Mouse (Mus musculus): ENCODE results near the gene Rnf222. TPM values are rescaled to one million over a fixed set of nuclear protein-coding genes. Genes with fewer than 3 reads are reported as not detected.

Gene Rnf222
- polyA plus RNA-seq (2015; fragmentation: Nextera tagmentation; extraction: Ambion mirVana): not detected in 2 replicates

DNA sequence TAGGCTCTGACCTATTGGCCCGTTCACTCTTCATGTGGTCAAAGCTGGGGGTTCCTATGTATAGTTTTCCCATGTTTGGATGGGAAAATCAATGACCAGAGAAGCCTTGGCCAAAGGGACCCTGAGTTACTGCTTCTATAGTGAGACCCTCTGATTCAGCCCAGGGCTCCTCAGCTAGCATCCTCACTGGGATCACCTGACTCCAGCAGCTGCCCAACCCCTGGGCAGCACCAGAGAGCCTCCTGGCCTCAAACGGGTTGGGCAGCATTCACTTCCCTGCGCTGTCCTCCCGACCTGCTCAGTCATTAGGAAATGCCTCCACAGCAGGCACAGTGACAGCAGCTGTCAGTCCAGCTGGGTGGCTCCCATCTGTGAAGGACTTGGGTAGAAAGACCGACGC is at the start of gene Rnf222:
Gene Rnf222, plus strand, starts transcription at position 301 of the 400 bp plus-strand sequence.

DNA sequence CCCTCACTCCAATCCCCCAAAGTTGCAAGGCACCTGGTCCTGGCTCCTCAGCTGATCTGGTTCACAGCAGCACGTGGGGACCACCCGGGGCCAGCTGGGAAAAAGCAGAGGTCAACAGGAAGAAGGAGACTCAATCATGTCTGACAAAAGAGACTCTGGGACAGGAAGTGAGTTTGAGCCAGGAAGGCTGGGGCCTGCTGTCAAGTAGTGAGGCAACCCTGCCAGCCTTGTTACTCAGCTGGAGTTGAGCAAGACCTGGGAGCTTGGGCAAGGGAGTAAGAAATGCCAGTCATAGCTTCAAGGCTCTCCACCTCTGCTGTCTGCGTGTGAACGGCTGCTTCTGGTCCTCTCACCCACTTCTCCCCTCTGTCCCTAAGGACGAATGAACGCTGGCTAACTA is 16.6 kb upstream of the Rnf222 start, which contains the start of gene Ndel1:
Gene Ndel1, minus strand, starts transcription at position 111 of the 400 bp plus-strand sequence.

DNA sequence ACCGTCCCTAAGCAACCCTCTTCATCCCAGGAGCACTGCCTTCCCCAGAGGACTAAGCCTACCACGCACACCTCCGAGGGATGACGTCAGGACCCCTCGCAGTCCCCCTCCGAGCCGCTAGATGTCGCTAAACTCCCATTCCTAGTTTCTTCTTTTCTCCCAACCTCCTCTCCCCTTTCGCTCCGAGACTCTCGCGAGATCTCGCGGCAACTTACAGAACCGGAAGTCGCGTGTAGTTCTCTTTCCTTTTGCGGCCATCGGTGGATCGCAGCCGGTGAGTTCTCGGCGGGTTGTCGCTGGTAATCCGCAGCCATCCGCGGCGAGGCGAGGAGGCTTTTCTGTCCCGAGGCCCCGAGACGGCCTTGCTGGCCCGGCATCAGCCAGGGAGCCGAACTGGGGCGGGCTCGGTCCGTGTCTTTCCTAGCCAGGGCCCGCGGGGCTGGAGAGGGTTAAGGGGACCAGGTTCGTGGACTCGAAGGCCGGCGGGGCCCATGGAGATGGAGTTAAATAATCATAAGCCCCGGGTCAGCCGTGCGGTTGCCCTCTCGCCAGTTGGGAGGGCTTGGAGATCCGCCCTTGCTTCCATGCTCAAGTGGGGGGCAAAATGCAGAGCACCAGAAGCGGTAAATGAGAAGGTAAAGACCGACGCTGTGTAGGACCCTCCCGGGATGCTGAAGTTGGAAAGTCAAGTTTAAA is 13.1 kb downstream of the Rnf222 start, which contains the start of gene Rpl26:
Gene Rpl26, plus strand, starts transcription at position 233 of the 696 bp plus-strand sequence.

DNA sequence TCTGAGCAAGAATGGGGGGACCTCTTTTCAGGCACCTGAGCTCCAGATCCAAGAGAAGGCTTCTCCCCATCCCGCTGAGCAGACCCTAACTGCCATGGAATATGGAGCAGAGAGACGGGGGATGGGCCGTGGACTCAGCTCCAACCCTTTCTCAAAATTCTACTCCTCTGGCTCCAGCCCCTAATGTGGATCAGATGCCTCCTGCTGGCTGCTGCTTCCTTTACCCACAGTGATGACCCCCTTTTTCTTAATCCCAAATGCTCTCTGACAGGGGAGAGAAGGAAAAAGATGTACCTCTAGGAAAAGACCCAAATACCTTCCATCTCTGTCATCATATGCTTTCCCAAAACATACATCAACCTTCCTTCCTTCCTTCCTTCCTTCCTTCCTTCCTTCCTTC is 38.6 kb downstream of the Rnf222 start, which contains the start of gene Odf4:
Gene Odf4, minus strand, starts transcription at position 101 of the 400 bp plus-strand sequence.

Other genes with a start within 250 kb of the Rnf222 start
- gene Myh10, start 197.0 kb upstream of the Rnf222 start, polyA plus RNA-seq (2015; fragmentation: Nextera tagmentation; extraction: Ambion mirVana): 46.4 and 48.4 TPM in 2 replicates
- 79.9 and 88.8 TPM in 2 replicates for gene Ndel1, start 16.7 kb upstream of the Rnf222 start, polyA plus RNA-seq (2015; fragmentation: Nextera tagmentation; extraction: Ambion mirVana)
- gene Rpl26, start 13.0 kb downstream of the Rnf222 start, polyA plus RNA-seq (2015; fragmentation: Nextera tagmentation; extraction: Ambion mirVana): 870 and 884 TPM in 2 replicates
- not detected in 2 replicates for gene Odf4, start 38.5 kb downstream of the Rnf222 start, polyA plus RNA-seq (2015; fragmentation: Nextera tagmentation; extraction: Ambion mirVana)
- gene Arhgef15, start 68.9 kb downstream of the Rnf222 start, polyA plus RNA-seq (2015; fragmentation: Nextera tagmentation; extraction: Ambion mirVana): 2.3 and 2.5 TPM in 2 replicates
- 5.3 and 7.2 TPM in 2 replicates for gene Slc25a35, start 79.6 kb downstream of the Rnf222 start, polyA plus RNA-seq (2015; fragmentation: Nextera tagmentation; extraction: Ambion mirVana)
- gene Rangrf, start 86.6 kb downstream of the Rnf222 start, polyA plus RNA-seq (2015; fragmentation: Nextera tagmentation; extraction: Ambion mirVana): 31.2 and 32.5 TPM in 2 replicates
- gene Pfas, start 119.9 kb downstream of the Rnf222 start, polyA plus RNA-seq (2015; fragmentation: Nextera tagmentation; extraction: Ambion mirVana): 9.6 and 10.6 TPM in 2 replicates
- gene Ctc1, start 127.4 kb downstream of the Rnf222 start, polyA plus RNA-seq (2015; fragmentation: Nextera tagmentation; extraction: Ambion mirVana): 16.5 and 21.5 TPM in 2 replicates
- 20.7 and 30.7 TPM in 2 replicates for gene Aurkb, start 157.1 kb downstream of the Rnf222 start, polyA plus RNA-seq (2015; fragmentation: Nextera tagmentation; extraction: Ambion mirVana)
- gene Borcs6, start 171.2 kb downstream of the Rnf222 start, polyA plus RNA-seq (2015; fragmentation: Nextera tagmentation; extraction: Ambion mirVana): 11.9 and 12.3 TPM in 2 replicates
- 33.3 and 39.1 TPM in 2 replicates for gene Tmem107, start 182.3 kb downstream of the Rnf222 start, polyA plus RNA-seq (2015; fragmentation: Nextera tagmentation; extraction: Ambion mirVana)
- gene Vamp2, start 199.9 kb downstream of the Rnf222 start, polyA plus RNA-seq (2015; fragmentation: Nextera tagmentation; extraction: Ambion mirVana): 48.6 and 55.5 TPM in 2 replicates
- gene Per1, start 206.7 kb downstream of the Rnf222 start, polyA plus RNA-seq (2015; fragmentation: Nextera tagmentation; extraction: Ambion mirVana): 14.4 and 17.4 TPM in 2 replicates
- gene Hes7, start 231.9 kb downstream of the Rnf222 start, polyA plus RNA-seq (2015; fragmentation: Nextera tagmentation; extraction: Ambion mirVana): 0.11 and 0.26 TPM in 2 replicates
- gene 9130213A22Rik, start 234.0 kb downstream of the Rnf222 start, polyA plus RNA-seq (2015; fragmentation: Nextera tagmentation; extraction: Ambion mirVana): 0.45 and 0.59 TPM in 2 replicates
- gene Aloxe3, start 237.3 kb downstream of the Rnf222 start, polyA plus RNA-seq (2015; fragmentation: Nextera tagmentation; extraction: Ambion mirVana): 8.5 and 10.1 TPM in 2 replicates